Mouse (Mus musculus): ENCODE measurements around the gene Srbd1.
A peak's percentile ranks its signal among the peaks of the same experiment; 100 is the strongest.

Gene Srbd1

GRCm38 (mm10) chr17:86135835-86136234, 9.1 kb downstream of the Srbd1 start:
- DNase-seq, result no peak

- DNase-seq, result no peak
Observed at GRCm38 (mm10) chr17:86134461-86134860, 10.5 kb downstream of the Srbd1 start.

- no peak for DNase-seq
Observed at GRCm38 (mm10) chr17:86132534-86132933, 12.4 kb downstream of the Srbd1 start.

- DNase-seq, result no peak
Observed at GRCm38 (mm10) chr17:86128198-86128597, 16.8 kb downstream of the Srbd1 start.

- DNase-seq, result no peak
Observed at GRCm38 (mm10) chr17:86125908-86126307, 19.1 kb downstream of the Srbd1 start.

- DNase-seq, result no peak
Observed at GRCm38 (mm10) chr17:86123146-86123545, 21.8 kb downstream of the Srbd1 start.

- DNase-seq, result no peak
Observed at GRCm38 (mm10) chr17:86096875-86097274, 48.1 kb downstream of the Srbd1 start.

- no peak for DNase-seq
Observed at GRCm38 (mm10) chr17:86093124-86093523, 51.9 kb downstream of the Srbd1 start.

- DNase-seq, result no peak
Observed at GRCm38 (mm10) chr17:86091631-86092030, 53.3 kb downstream of the Srbd1 start.

- no peak for DNase-seq
Observed at GRCm38 (mm10) chr17:86089893-86090588, 54.9 kb downstream of the Srbd1 start.

GRCm38 (mm10) chr17:86087922-86088321, 57.1 kb downstream of the Srbd1 start:
- no peak for DNase-seq

- peak in 1 of 2 experiments; percentile 26 for DNase-seq
Observed at GRCm38 (mm10) chr17:86086191-86086590, 58.8 kb downstream of the Srbd1 start.

GRCm38 (mm10) chr17:86083207-86083606, 61.8 kb downstream of the Srbd1 start:
- DNase-seq, result peak in 1 of 2 experiments; percentile 6

GRCm38 (mm10) chr17:86078060-86078459, 66.9 kb downstream of the Srbd1 start:
- DNase-seq, result no peak

- DNase-seq, result no peak
Observed at GRCm38 (mm10) chr17:86067444-86067843, 77.5 kb downstream of the Srbd1 start.

GRCm38 (mm10) chr17:86065833-86066232, 79.1 kb downstream of the Srbd1 start:
- DNase-seq, result no peak

- DNase-seq, result peak; percentile 56 to 75
Observed at GRCm38 (mm10) chr17:86063461-86063860, 81.5 kb downstream of the Srbd1 start.

- DNase-seq, result no peak
Observed at GRCm38 (mm10) chr17:86060911-86061310, 84.1 kb downstream of the Srbd1 start.

- DNase-seq, result no peak
Observed at GRCm38 (mm10) chr17:86040221-86040984, 104.6 kb downstream of the Srbd1 start.

GRCm38 (mm10) chr17:86039741-86040140, 105.2 kb downstream of the Srbd1 start:
- no peak for DNase-seq

- DNase-seq, result peak; percentile 24 to 59
Observed at GRCm38 (mm10) chr17:86038211-86038648, 106.7 kb downstream of the Srbd1 start.

- no peak for DNase-seq
Observed at GRCm38 (mm10) chr17:86035576-86035975, 109.4 kb downstream of the Srbd1 start.

- DNase-seq, result no peak
Observed at GRCm38 (mm10) chr17:86035146-86035545, 109.8 kb downstream of the Srbd1 start.

- no peak for DNase-seq
Observed at GRCm38 (mm10) chr17:86034641-86035040, 110.3 kb downstream of the Srbd1 start.
